Mouse (Mus musculus): Measurements from ENCODE around the gene Dnm3.

GRCm38 (mm10) chr1:162506516-162506915, 28.7 kb upstream of the Dnm3 start:
- no peak for TF ChIP-seq CHD2 (IDR thresholded peaks at IDR 0.05; ENCODE audit: low read length)
- TF ChIP-seq CTCF (IDR thresholded peaks at IDR 0.05 in 2 of 3, conservative IDR thresholded peaks at IDR 0.05 in 1 of 3; ENCODE audit: control insufficient read depth in 1 of 3, insufficient read depth in 1 of 3, low read depth in 2 of 3, low read length in 3 of 3, poor library complexity in 1 of 3, severe bottlenecking in 1 of 3), result no peak
- no peak for TF ChIP-seq ZMIZ1 (IDR thresholded peaks at IDR 0.05; ENCODE audit: low read depth, low read length)
- no peak for TF ChIP-seq MXI1 (IDR thresholded peaks at IDR 0.05; ENCODE audit: low read depth, low read length)
- TF ChIP-seq ZC3H11A (IDR thresholded peaks at IDR 0.05; ENCODE audit: low read depth, low read length), result no peak
- TF ChIP-seq POLR2A (IDR thresholded peaks at IDR 0.05; ENCODE audit: control insufficient read depth in 1 of 2, insufficient read depth in 1 of 2, low read depth in 1 of 2, low read length in 2 of 2, poor library complexity in 1 of 2), result no peak
